Mouse (Mus musculus): Measurements from ENCODE around the gene Arl16. TPM values are rescaled to one million over a fixed set of nuclear protein-coding genes. Genes with fewer than 3 reads are reported as not detected.
"Not testable (repeated sequence)": the region's sequence is repeated elsewhere in the genome, so short reads cannot be mapped to it uniquely, and the experiment has no call there.

The Arl16 gene
- total RNA-seq (2014; rRNA removed), result 35.2 and 37.8 TPM in 2 replicates
- polyA plus RNA-seq (2015; fragmentation: Nextera tagmentation; extraction: Ambion mirVana), result 40.3 and 56.4 TPM in 2 replicates

DNA sequence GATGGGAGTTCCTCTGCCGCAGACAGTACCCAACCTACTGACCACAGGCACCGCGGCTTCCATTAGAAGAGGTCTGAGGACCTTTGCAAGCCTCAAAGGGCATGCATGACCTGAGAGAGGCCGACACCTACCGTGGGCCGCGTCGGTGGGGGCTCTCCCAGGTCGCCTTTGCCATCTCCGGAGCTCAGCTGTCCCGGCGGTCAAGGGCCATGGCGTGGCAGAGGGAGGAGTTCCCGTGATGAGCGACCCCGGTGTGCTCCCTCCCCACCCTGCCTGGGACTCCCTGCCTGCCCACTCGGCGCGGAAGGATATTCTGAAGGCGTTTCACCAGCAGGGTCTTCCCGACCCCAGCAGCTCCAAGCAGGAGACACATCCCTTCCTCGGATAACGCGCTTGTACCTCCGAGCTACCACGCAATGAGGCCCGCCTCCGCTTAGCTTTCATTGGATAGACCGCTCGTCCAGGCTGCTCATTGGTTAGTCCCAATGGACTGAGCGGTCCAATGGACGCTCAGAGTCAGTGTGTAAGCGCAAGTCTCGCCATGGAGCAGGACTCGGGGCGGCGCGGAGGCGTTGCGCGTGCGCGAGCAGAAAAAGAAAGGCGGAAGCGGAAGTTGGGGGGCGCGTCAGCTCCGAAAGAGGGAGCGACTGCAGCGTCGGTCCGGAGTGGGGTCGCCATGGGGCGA, at the start of gene Arl16:
TSS of gene Arl16 (minus strand) at position 557 of the 685 bp plus-strand sequence.
- Histone ChIP-seq H3K27me3 (ENCODE audit: insufficient read depth, low read length) (no peaks in the 10 kb centered on the region), H3K9me3 (ENCODE audit: low read length) (no peaks in the 10 kb centered on the region), H3K27ac (ENCODE audit: low read depth, low read length) (peak within 1 kb of the TSS; percentile 92), H3K4me2 (ENCODE audit: low read depth) (peak within 1 kb of the TSS; percentile 86), H3K4me3 (ENCODE audit: low read depth, low read length) (peak within 1 kb of the TSS; percentile 93), H3K36me3 (ENCODE audit: insufficient read depth) (peaks cover 50% of the 10 kb centered on the region), H3K4me1 (ENCODE audit: insufficient read depth) (peaks cover 15% of the 10 kb centered on the region), H3K9ac (peak within 1 kb of the TSS; percentile 80)
- DNase-seq (peak; percentile 99), ATAC-seq (peak; percentile 100)
- 0 out of 2 replicates have a peak, but pooled peaks have one; percentile 1 for TF ChIP-seq CTCF (IDR thresholded peaks at IDR 0.05; ENCODE audit: low read depth)
- WGBS, result 1% methylated on average over 54 of the region's 54 CpGs

- no peaks in the 10 kb centered on the region for H3K36me3 ChIP-seq (ENCODE audit: insufficient read depth)
- no peak for ATAC-seq
- DNase-seq, result no peak
- 75% methylated on average over 4 of the region's 4 CpGs for WGBS
- no peak overlapping the region for H3K4me2 ChIP-seq (ENCODE audit: low read depth)
- no peaks in the 10 kb centered on the region for H3K4me1 ChIP-seq (ENCODE audit: insufficient read depth)
- TF ChIP-seq CTCF (IDR thresholded peaks at IDR 0.05; ENCODE audit: low read depth), result no peak
- H3K27ac ChIP-seq (ENCODE audit: low read depth, low read length), result no peak overlapping the region
- no peaks in the 10 kb centered on the region for H3K27me3 ChIP-seq (ENCODE audit: insufficient read depth, low read length)
- H3K4me3 ChIP-seq (ENCODE audit: low read depth, low read length), result no peak overlapping the region
- H3K9ac ChIP-seq, result no peak overlapping the region
- no peaks in the 10 kb centered on the region for H3K9me3 ChIP-seq (ENCODE audit: low read length)
Observed at GRCm38 (mm10) chr11:120517147-120517546, 49.7 kb upstream of the Arl16 start.

DNA sequence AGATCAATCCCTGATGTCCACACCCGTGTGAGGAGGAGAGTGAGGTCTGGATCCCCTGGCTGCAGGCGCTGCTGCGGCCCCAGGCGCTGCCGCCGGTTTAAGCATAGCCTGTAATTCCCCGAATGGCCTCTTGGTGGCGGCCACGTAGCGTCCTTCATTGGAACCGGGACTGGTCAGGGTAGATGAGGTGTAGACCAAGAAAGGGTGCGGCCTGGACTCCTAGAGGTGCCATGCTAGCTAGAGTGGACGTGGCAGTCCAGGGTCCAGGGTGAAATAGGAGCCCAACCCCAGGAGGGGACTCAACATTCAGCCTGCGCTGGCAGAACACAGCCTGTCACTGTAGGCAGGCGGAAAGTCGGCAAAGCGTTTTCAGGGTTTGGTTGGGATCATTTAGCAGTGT, 48.2 kb upstream of the Arl16 start:
- ATAC-seq (peak; percentile 50), DNase-seq (peak; percentile 84)
- H3K4me2 ChIP-seq (ENCODE audit: low read depth), result no peak overlapping the region
- no peaks in the 10 kb centered on the region for H3K27me3 ChIP-seq (ENCODE audit: insufficient read depth, low read length)
- H3K27ac ChIP-seq (ENCODE audit: low read depth, low read length), result no peak overlapping the region
- H3K4me1 ChIP-seq (ENCODE audit: insufficient read depth), result no peaks in the 10 kb centered on the region
- H3K9me3 ChIP-seq (ENCODE audit: low read length), result no peaks in the 10 kb centered on the region
- WGBS, result 17% methylated on average over 17 of the region's 17 CpGs
- H3K9ac ChIP-seq, result no peak overlapping the region
- TF ChIP-seq CTCF (IDR thresholded peaks at IDR 0.05; ENCODE audit: low read depth), result peak; percentile 97
- H3K36me3 ChIP-seq (ENCODE audit: insufficient read depth), result no peaks in the 10 kb centered on the region
- H3K4me3 ChIP-seq (ENCODE audit: low read depth, low read length), result no peak overlapping the region

DNA sequence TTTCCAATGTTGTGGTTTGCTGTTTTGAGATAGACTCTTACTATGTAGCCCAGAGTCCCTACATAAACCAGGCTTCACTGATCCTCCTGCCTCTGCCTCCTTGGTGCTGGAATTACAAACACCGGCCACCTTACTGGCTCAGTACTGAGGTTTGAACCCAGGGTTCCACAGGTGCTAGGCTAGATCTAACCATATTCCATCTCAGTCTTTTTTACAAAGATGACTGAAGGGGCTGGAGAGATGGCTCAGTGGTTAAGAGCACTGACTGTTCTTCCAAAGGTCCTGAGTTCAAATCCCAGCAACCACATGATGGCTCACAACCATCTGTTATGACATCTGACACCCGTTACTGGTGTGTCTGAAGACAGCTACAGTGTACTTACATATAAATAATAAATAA, 46.9 kb upstream of the Arl16 start:
- not testable (repeated sequence) for ATAC-seq; H3K9me3 ChIP-seq (ENCODE audit: low read length); H3K36me3 ChIP-seq (ENCODE audit: insufficient read depth); H3K27me3 ChIP-seq (ENCODE audit: insufficient read depth, low read length); H3K4me2 ChIP-seq (ENCODE audit: low read depth); H3K4me1 ChIP-seq (ENCODE audit: insufficient read depth); DNase-seq; H3K27ac ChIP-seq (ENCODE audit: low read depth, low read length); H3K4me3 ChIP-seq (ENCODE audit: low read depth, low read length); H3K9ac ChIP-seq
- WGBS, result 89% methylated on average over 2 of the region's 2 CpGs

DNA sequence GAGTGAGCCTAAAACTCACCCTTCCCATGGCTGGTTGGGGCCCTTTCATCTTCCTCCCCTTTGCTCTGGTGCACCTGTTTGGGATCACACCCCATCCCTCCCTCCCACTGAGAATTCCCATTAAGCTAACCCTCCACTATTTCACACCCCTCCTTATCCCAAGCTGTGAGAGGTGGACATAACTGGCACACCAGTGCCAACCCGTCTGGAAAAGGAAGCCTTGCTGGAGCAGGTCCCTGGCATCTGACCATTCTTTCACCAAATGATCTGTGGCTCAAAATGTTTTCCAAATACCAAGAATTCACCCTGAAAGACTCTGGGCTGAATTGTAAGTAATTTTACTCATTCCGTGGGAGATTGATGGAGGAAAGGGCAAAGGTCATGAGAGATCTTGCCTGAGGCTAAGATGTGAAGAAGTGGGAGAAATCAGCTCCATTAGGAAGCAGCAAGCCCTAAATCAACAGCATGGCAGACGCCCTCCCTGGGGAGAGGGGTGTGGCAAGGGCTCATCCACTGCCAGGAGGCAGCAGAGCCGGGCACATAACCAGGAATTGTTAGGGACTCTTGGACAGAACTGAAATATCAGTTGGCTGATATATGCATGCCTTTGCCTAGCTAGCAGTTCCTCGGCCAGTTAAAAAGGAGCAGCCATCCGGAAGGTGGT, 45.5 kb upstream of the Arl16 start:
- no peaks in the 10 kb centered on the region for H3K36me3 ChIP-seq (ENCODE audit: insufficient read depth)
- WGBS, result 46% methylated on average over 6 of the region's 6 CpGs
- H3K27me3 ChIP-seq (ENCODE audit: insufficient read depth, low read length), result no peaks in the 10 kb centered on the region
- H3K27ac ChIP-seq (ENCODE audit: low read depth, low read length), result no peak overlapping the region
- no peak overlapping the region for H3K9ac ChIP-seq
- no peak for TF ChIP-seq CTCF (IDR thresholded peaks at IDR 0.05; ENCODE audit: low read depth)
- H3K9me3 ChIP-seq (ENCODE audit: low read length), result no peaks in the 10 kb centered on the region
- no peak overlapping the region for H3K4me3 ChIP-seq (ENCODE audit: low read depth, low read length)
- no peaks in the 10 kb centered on the region for H3K4me1 ChIP-seq (ENCODE audit: insufficient read depth)
- no peak overlapping the region for H3K4me2 ChIP-seq (ENCODE audit: low read depth)
- ATAC-seq, result no peak
- no peak for DNase-seq

DNA sequence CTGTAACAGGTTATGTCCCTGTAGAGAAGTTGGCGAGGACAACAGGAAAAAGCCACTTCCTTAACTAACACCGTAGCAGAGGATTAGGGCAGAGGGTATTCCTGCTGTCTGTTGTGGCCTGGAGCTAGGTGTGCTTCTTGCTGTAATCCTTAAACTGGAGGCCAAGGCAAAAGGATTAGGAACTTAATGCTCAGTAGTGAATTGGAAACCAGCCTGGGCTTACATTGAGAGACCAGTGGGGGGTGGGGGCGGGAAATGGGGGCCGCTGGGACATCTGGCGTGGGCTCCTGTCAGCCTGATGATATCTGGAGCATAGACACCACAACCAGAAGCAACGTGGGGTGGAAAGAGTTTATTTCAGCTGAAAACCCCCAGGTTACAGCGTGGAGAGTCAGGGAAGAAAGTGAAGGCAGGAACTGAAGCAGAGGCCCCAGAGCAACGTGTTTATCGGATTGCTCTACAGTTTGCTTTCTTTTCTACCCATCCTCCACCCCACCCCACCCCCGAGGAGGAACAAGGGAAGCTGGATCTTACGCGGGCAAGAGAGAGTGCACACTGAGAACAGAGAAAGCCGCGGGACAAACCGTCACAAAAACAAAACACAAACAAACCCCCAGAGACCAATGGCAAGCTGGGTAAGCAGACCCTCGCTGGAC, 43.1 kb upstream of the Arl16 start:
- no peaks in the 10 kb centered on the region for H3K9me3 ChIP-seq (ENCODE audit: low read length)
- TF ChIP-seq CTCF (IDR thresholded peaks at IDR 0.05; ENCODE audit: low read depth), result no peak
- H3K36me3 ChIP-seq (ENCODE audit: insufficient read depth), result no peaks in the 10 kb centered on the region
- ATAC-seq (no peak), DNase-seq (no peak)
- H3K9ac ChIP-seq, result no peak overlapping the region
- 5% methylated on average over 16 of the region's 16 CpGs for WGBS
- no peaks in the 10 kb centered on the region for H3K27me3 ChIP-seq (ENCODE audit: insufficient read depth, low read length)
- no peaks in the 10 kb centered on the region for H3K4me1 ChIP-seq (ENCODE audit: insufficient read depth)
- H3K4me3 ChIP-seq (ENCODE audit: low read depth, low read length), result no peak overlapping the region
- no peak overlapping the region for H3K27ac ChIP-seq (ENCODE audit: low read depth, low read length)
- H3K4me2 ChIP-seq (ENCODE audit: low read depth), result peak overlapping the region; percentile 17; the same call in 1 of the 2 replicates

- WGBS, result 31% methylated on average over 4 of the region's 4 CpGs
- TF ChIP-seq CTCF (IDR thresholded peaks at IDR 0.05; ENCODE audit: low read depth), result no peak
- Histone ChIP-seq H3K4me1 (ENCODE audit: insufficient read depth) (no peaks in the 10 kb centered on the region), H3K27ac (ENCODE audit: low read depth, low read length) (no peak overlapping the region), H3K4me2 (ENCODE audit: low read depth) (no peak overlapping the region), H3K9me3 (ENCODE audit: low read length) (no peaks in the 10 kb centered on the region), H3K27me3 (ENCODE audit: insufficient read depth, low read length) (no peaks in the 10 kb centered on the region), H3K9ac (no peak overlapping the region), H3K4me3 (ENCODE audit: low read depth, low read length) (no peak overlapping the region), H3K36me3 (ENCODE audit: insufficient read depth) (no peaks in the 10 kb centered on the region)
- no peak for DNase-seq
- ATAC-seq, result no peak
Observed at GRCm38 (mm10) chr11:120509940-120510339, 42.5 kb upstream of the Arl16 start.

Data from forebrain, postnatal 0 days (tissue).